Mouse (Mus musculus): ENCODE data around the gene Myo5a. TPM values are rescaled to one million over a fixed set of nuclear protein-coding genes. Genes with fewer than 3 reads are reported as not detected.

The Myo5a gene
- total RNA-seq, 4 experiments from 2014 or later: 214 to 223 (median 215) TPM

DNA sequence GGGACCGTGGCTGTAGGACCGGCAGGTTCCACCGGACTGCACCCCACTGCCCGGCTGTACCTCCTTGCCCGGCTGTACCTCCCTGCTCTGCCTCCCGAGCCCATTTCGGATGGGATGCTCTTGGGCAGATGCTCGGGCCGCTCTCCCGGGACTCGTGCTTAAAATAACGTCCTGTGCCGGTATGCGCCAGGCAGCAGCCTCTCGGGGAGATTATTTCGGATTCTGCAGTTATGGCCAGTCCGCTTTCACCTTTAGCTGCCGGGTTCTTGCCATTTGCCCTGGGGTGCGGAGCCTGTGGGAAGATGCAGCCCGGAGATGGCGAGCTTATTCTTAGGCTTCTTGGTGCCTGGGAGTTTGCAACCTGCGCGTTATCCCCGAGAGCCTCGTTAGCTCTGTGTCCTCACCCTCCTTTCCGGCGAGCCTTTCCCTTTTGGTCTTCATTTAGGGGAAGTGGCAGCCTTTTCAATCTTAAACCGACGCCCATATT is 934 bp downstream of the Myo5a start:
- peak; percentile 25 to 30 for DNase-seq (ENCODE audit: low spot score in 2 of 2)

DNA sequence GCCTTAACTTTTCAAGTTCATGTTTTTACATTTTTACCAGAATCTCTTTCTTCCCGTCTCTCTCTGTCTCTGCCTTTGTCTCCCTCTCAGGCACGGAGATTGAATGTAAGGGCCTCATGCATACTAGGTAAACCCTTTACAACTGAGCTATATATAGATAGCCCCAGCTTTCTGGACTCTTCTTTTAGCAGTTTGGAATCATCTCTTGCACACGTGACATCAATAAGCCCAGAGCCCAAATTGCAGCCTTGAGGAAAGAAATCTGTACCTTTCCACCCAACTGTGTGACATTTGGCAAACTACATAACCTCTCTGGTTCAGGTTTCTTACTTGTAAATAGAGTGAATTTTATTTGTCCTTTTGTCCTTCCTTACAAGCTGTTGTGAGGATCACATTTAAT is 1.5 kb downstream of the Myo5a start:
- no peak for DNase-seq (ENCODE audit: low spot score in 2 of 2)

DNA sequence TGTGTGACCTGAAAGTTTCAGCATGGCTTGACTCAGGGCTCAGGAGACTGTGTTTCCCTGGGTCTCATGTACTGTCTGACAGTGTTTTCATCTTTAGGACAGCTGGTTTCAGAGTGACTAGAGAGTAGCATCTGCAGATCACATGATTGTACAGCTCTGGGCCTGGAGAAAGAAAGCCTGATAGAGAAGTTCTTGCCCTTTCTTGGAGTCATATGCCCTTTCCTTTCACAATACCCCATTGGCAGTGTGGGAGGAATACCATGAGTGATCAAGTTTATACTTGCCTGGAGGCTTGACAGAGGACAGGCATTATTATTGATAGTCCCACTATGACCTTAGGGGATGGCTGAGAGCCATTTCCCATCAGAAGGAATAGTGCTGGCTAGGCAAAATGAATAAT is 6.4 kb downstream of the Myo5a start:
- no peak for DNase-seq (ENCODE audit: low spot score in 2 of 2)

DNA sequence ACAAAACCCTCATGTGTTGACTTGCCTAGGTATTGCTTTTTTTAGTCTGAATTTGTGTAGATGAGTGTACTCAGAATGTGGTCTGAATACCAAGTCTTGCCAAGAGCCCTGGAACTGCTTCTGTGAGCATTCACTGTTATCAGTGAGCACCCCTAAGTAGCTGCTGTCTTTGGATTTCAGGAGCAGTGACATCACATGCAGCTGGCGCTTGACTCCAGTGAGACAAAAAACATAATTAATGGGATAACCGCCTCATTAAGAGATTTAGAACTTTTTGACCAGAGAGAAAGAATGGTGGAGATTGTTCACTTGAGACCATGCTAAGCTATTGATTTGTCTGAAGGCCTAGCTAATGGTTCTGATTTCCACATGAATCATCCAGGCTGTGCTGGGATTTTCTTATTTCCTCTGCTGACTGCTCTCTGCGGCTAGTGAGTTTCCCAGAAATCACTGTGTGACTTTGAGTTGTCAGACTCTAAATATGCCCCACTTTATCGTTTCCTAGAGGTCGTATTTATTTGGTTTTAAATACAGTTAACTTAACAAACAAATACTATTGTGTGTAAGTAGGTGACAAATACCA is 14.5 kb downstream of the Myo5a start:
- no peak for DNase-seq (ENCODE audit: low spot score in 2 of 2)

DNA sequence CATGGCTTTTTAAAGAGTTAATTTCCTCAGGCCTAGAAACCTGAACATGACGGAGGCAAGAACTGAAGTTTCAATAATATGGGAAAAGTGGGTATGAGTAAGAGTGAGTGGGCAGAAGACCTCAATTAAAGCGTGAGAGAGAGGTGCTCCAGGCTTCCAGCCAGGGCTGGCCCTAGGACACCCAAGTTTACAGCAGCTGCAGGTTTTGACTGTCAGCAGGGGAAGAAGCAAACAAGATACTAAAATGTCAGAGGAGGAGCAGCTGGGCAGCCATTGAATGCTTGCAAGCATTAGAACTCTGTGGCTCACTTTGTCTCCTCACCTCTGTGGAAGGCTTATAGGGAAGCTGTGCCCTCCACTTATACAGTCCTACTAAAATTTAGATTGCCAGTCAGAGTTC is 17.0 kb downstream of the Myo5a start:
- DNase-seq (ENCODE audit: low spot score in 2 of 2): no peak

DNA sequence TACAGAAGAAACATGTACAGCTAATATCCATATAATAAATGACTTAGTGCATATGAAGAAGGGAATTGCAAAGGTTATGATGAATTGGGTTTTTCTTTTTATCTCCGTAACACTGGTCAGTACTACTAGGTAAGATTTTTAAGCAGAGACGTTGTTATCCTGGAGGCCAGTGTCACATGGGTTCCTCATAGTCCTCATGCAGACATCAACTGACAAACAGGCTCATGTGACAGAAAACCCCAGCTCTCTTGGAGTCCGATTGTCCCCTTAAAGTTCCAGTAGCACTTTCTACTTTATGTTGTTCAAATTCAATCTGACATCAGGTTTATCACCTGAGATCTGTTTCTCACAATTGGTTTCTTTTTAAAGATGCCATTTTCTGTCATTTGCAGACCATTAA is 18.5 kb downstream of the Myo5a start:
- no peak for DNase-seq (ENCODE audit: low spot score in 2 of 2)

DNA sequence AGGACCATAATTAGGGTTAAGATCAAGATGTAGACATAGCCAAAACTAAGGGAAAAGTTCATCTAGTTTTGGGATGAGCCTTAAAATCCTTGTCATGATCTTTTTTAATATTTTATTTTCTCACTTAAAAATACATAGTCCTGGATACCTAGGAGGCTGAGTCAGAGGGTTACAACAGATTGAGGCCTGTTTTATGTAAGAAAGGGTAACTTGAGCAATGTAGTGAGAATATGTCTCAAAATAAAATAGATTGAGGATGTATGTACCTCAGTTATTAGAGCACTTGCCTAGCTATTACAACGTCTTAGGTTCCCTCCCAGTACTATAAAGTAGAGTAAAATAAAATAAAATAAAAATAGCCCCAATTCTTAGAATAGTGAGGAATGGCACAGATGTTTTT is 21.3 kb downstream of the Myo5a start:
- DNase-seq (ENCODE audit: low spot score in 2 of 2): no peak

DNA sequence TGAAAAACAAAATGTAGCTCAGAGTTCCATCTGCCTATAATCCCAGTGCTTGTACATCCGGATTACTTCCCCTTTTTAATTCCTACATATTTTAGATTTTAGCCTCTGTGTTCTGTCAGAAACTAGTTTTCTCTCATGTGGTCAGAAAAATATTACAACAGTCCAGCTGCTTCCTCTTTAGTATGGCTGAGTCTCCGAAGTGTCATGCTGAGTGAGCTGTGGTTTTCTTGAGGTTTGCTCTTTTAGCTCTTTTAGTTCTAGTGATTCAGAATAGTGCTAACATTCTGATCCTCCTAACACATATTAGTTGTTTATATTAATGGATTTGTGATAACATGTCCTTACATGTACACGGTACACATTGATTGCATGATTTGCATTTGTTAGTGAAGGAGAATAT is 23.9 kb downstream of the Myo5a start:
- no peak for DNase-seq (ENCODE audit: low spot score in 2 of 2)

DNA sequence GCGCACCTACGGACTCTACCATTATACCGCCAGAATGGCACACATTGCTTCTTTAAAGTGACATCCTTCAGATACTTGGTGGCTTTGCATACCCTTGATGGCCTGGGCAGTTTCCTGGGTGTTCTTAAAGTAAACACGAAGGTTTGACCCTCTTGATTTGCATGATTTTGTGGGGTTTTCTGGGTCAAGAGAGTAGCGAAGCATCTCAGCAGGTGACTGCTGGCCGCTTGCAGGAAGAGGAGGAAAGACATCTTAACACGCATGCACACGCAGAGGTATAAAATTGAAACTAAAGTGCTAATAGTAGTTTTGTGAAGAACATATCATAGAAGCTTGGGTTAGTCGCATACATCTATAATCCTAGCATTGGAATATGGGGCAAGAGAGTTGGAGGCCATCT is 28.1 kb downstream of the Myo5a start:
- DNase-seq (ENCODE audit: low spot score in 2 of 2): no peak

DNA sequence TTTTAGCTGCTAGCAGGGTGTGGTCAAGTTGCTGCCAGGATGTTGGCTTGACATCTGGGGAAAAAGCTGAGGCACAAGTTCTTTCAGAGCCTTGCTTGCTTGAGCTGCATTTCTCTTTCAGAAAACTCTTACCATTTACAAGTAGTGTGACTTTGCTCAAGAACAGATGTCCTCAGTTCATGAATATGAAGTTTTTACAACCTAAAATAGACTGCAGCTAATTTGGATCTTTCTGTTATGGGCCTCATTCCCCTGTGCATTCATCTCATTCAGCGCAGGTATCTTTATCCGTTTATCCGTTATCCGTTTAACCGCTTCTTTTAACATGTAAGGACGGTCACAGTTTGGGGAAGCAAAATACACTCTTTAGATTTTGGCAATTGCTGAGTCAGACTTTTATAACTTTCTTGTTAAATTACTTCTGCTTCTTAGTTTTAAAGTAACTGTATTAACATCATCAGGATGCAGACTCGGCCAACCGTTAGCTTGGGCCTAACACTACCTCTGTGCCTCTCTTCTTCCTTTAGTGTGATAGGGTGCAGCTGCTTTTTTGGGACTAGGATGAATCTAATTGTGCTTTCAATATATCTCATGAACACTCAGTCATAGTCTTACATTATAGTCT is 29.5 kb downstream of the Myo5a start:
- no peak for DNase-seq (ENCODE audit: low spot score in 2 of 2)

DNA sequence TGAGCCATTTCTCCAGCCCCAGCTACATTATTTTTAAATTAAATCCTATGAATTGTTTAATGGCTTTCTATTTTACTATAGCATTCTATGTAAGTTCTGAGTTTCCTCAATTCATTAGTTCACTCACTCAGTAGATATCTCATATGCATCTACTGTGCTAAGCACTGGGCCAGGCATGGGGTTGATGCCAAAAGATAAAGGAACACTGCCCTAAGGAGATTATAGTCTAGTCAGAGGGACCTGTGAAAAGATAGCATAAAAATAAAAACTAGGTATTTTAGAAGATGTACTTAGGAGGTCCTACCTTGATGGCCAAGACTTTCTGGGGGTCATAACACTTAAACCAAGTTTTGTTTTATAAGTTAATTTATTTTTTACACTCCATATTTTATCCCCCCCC is 31.3 kb downstream of the Myo5a start:
- no peak for DNase-seq (ENCODE audit: low spot score in 2 of 2)

DNA sequence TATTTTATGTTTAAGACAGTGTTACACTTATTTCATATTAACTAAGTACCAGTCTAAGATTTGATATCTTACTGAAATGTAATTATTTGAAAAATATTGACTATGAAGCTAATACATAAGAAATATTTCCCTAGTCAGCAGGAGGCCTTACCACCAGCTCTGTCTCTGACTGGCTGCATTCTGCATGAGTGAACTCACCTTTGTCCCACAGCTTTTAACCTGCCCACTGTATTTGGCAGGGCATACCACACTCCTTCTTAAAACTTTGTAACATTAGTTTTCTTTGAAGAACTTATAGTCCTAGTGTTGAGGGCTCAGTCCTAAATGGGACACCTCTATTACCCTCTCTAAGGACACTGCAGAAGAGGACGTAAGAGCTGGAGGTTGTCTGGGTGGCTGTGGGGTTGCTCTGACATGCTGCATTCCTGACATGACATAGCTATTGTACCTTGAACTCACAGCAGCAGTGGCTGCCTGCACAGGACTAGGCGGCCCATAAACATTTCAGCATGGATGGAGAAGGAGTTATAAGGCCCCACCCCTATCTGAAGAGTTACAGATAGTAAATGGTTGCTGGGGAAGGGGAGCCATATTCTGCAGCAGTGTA is 45.9 kb downstream of the Myo5a start:
- DNase-seq (ENCODE audit: low spot score in 2 of 2): no peak

DNA sequence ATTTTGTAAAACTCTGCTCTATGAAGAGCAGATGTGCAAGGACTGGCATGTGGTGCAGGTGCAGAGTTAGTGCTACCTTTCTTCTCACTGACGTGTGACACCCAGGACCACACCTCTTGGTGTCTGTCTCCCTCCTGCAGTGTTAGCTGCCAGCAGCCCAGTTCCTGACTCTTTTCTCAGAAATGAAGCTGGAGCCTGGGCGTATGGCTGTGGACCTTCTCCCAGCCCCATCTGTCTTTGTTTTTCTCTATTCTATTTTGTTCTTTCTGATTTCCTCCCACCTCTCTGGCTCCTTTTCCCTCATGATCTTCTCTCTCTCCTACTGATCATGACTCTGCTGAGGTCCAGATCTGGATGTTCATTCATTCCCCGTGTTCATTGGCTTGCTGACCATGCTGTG is 50.3 kb downstream of the Myo5a start:
- DNase-seq (ENCODE audit: low spot score in 2 of 2): peak in 1 of 2 experiments; percentile 20

DNA sequence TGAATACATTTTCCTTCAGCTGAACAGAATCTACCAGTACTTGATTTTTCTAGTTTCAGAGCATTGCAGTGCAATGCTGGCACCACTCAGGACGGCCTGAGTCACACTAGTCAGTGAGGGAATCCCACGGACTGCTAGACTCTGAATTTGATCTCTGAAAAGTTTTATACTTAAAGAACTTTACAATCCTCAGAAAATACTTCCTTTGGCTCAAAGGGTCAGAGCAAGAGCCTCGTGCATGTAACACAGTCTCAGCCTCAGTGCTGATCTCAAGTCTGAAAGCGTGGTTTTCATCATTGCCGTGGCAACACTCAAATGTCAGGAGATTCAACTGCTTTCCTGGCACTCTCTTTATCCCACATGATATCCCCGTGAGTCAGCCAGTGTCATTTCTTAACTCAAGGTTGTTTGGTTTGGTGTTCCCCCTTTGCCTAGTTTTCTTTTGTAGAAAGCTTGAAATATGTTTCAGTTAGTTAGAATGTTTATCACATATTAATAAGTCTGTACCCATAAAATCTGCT is 53.4 kb downstream of the Myo5a start:
- no peak for DNase-seq (ENCODE audit: low spot score in 2 of 2)

DNA sequence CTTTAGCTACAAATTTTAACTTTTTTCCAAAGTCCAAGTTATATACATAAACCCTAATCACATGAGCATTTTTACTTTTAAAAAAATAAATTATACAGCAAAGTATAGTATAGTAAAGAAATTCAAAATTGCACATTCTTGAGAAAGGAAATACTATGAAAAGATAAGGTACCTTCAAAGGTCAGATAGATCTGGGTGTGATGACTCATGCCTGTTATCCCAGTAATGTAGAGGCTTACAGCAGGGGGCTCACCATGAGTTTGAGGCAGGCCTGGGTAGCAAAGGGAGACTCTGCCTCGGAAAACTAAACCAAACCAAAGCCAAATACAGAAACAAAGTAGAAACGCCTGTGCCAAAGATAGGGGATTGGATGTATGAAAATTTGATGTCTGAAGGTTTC is 59.7 kb downstream of the Myo5a start:
- no peak for DNase-seq (ENCODE audit: low spot score in 2 of 2)

DNA sequence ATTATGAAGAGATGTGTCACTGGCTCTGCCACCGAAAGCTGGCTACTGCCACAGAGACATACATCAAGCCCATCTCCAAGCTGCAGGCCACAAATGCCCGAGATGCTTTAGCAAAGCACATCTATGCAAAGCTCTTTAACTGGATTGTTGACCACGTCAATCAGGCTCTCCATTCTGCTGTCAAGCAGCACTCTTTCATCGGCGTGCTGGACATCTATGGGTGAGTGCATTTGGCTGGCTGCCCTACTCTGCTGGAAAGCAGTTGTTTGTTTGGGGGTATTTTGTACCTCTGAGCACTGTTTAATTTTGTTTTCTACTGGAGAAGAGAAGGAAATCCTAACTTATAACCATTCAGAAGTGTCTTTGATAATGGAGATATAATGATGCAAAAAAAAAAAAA is 76.1 kb downstream of the Myo5a start:
- DNase-seq (ENCODE audit: low spot score in 2 of 2): no peak

DNA sequence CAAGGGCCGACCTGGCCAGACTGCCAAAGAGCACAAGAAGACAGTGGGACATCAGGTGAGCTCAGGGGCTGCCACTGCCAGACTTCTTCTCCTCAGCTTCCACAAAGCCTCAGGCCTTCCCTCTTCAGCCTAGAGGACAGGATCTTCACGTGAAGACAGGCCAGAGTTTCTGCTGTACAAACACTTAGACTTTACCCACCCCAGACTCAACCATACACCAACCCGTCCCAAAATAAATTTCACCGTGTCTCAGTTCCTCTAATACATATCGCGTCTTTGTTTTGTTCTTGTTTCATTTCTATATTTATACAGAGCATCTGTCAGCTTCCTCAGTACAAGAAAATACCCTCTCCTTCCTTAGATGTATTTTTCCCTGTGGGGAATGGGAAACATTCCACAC is 89.7 kb downstream of the Myo5a start:
- no peak for DNase-seq (ENCODE audit: low spot score in 2 of 2)

DNA sequence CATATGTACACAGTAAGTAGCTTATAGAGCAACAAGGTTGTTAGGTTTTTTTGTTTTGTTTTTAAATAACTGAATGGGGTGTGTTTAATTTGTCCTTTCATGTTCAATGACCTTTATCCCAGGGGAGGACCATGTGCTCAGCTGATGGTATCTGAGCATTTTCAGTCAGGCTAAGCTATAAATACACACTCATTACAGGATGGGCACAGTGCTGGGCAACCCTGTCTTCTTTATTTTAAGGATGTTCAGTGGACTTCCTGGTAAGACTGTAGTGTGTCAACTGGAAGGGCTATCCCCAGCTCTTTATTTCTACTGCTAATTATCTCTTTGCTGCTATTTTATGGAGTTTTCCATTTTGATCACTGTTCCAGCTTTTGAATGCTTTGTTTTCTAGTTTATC is 92.8 kb downstream of the Myo5a start:
- DNase-seq (ENCODE audit: low spot score in 2 of 2): no peak

DNA sequence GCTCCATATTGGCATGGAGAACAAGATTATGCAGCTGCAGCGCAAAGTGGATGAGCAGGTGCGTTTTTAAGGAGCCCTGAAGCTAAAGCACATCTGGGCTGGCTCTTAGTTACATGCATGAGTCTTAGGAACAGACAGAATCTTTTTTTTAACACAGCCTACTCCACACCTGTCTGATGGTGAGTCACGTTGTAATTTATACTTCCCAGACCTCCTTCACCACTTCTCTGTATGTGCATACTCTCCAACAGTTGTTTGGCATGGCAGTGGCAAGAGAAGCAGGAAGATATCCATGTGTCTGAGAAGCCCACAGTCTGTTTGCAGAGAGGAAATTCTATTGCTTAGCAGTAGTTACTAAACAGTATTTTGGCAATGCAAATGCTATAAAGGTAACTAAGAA is 100.9 kb downstream of the Myo5a start:
- no peak for DNase-seq (ENCODE audit: low spot score in 2 of 2)

DNA sequence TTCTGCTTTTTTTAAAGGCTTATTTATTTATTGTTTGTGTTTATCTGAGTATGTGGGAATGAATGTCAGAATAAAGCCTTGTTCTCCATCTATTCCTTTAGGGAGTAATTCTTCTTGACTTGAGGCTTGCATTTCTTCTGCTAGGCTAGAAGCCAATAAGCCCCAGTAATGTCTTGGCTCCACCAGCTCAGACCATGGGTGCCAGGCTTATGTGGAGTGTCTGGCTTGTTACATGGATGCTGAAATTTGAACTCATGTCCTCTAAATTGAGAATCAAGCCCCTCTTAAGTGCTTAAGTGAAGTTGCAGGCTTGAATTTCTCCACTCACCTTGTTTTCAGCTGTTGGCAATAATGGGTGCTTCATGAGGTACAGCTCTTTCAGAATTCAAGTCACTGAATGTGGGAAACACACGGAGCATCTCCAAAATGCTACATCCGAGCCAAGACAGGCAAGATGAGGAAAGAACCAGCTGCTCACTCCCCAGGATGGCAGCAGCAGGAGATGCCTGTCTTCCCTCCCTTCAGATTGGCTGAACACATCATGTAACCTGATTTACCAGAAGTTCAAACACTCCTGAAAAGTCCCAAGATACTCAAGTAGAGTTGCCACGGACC is 116.9 kb downstream of the Myo5a start:
- no peak for DNase-seq (ENCODE audit: low spot score in 2 of 2)

DNA sequence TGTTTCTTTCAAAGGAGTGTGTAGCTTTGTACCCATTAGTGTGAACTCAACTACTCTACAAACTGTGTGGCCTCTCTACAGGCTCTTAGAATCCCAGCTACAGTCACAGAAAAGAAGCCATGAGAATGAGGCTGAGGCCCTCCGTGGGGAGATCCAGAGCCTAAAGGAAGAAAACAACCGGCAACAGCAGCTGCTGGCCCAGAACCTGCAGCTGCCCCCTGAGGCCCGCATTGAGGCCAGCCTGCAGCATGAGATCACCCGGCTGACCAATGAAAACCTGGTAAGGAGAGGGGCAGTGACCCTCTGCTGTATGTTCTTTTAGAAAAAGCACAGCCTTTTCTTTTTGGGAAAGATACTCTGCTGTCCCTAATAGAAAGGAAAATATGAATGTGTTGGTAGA is 123.0 kb downstream of the Myo5a start:
- DNase-seq (ENCODE audit: low spot score in 2 of 2): no peak

DNA sequence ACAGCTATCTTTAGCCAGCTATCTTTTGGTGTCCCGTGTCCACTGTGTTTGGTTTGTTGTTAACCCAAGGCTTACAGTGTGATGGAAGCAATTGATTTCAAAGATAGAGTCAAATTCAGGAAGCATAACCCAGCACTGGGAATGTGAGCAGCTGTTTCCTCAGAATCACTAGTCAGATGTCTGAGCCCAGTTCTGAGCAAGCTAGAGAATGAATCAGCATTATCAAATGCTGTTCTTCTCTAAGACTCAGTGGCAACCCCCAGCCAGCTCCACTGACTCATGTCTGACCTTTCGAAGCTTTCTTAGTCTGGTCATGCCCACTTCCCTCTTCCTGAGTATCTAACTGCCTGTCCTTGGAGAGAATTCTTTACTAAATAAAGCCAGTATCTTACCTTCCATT is 125.5 kb downstream of the Myo5a start:
- DNase-seq (ENCODE audit: low spot score in 2 of 2): peak; percentile 46 to 51
